Mouse (Mus musculus): Measurements from ENCODE around the gene Akap2. TPM values are rescaled to one million over a fixed set of nuclear protein-coding genes. Genes with fewer than 3 reads are reported as not detected.

Akap2 gene
- total RNA-seq, 2 experiments from 2014 or later: 42.1 to 46.8 TPM

- peak; percentile 67 to 75 for DNase-seq (ENCODE audit: low spot score in 2 of 2)
Measured at GRCm38 (mm10) chr4:57904211-57904610, 186.8 kb downstream of the Akap2 start.

DNA sequence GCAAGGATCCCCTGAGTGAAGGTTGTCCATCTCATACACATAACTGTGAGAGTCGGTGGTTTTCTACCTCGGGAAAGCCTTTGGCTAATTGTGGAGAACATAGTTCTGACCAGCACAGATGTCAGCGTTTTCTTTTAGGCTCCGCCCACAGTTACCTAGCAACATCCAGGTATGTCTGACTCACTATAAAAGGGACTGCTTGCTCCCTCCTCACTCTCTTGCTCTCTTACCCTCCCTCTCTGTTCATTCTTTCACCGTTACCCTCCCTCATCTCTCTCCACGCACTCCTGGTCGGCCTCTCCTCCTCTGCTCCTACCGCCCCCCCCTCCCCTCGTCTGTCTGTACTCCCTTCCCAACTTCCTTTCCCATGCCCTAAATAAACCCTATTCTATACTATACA is 187.2 kb downstream of the Akap2 start:
- no peak for DNase-seq (ENCODE audit: low spot score in 2 of 2)

DNA sequence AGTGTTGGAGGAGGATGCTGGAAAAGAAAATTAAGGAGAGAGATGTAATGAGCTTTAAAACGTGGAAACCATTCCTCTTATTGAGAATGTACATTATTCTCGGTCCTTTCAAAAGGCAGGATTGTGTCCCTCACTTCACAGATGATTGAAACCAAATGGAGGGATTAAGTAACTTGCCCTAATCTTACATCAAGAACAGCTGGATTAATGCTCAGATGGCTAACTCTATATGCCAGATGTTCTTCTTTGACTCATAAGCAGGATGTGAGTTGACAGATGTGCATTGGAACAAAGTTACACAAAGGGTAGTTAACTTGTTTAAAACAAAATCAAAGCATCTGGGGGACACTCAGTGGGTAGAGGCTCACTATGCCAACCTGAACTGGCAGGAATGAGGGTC is 189.3 kb downstream of the Akap2 start:
- DNase-seq (ENCODE audit: low spot score in 2 of 2): no peak

DNA sequence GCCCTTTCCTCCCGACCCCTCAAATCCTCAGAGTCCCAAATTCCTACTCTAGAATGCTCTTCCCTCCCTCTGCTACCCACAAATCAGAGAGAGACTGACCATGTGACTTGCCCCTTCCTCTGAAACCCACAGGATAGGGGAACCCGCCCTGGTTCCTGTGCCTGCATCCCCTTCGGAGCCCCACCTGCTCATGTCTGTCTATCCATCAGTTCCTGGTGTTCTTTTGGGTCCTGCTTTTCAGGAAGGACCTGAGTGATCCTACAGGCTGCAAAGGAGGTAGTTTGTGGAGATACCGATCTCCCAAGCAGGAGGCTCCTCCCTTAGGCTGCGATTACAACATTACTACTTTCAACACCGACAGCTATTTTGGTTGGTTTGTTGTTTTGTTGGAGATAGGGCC is 191.4 kb downstream of the Akap2 start:
- DNase-seq (ENCODE audit: low spot score in 2 of 2): no peak

- DNase-seq (ENCODE audit: low spot score in 2 of 2): no peak
Measured at GRCm38 (mm10) chr4:57913021-57913420, 195.6 kb downstream of the Akap2 start.

DNA sequence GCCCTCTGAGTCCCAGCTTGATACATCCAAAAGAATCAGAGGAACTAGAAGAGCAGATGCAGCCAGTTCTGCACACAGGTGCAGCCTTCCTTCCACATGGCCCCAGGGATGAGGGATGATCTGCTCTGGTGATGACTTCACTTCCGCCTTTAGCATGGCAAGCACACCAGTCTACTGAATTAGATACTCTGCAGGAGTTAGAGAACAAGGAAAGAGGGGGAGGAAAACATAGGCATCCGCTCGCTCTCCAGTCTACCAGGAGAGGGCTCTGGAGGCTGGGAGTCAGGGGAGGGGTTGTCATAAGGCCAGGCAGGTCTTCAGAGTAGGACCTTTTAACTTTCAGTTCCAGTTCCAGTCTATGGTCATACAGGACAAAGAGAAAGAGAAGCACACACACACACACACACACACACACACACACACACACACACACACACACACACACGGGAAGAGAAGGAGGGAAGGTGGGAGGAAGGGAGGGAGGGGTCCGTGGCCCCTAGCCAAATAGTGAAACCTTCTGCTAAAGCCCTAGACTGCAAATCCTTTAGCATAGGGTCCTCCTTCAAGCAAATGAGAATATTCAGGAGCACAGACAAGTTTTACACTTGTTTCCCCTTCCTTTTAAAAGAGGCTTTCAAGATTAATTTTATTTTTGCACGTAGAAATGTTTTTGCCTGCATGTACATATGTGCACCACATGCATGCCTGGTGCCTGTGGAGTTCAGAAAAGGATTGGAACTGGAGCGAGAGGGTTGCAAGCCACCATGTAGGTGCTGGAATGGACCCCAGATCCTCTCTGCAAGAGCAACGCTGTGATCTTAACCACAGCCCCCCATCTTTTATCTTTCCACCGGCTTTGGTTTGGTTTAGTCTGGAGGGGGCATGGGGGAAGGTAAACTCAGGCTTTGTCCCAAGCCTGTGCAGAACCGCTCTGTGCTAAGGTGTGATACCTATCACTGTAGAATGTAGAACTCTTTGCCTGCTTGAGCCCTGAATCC is 197.0 kb downstream of the Akap2 start:
- no peak for DNase-seq (ENCODE audit: low spot score in 2 of 2)

GRCm38 (mm10) chr4:57915216-57915965 is 197.9 kb downstream of the Akap2 start:
- peak in 1 of 2 experiments; percentile 21 for DNase-seq (ENCODE audit: low spot score in 2 of 2)

- DNase-seq (ENCODE audit: low spot score in 2 of 2): no peak
Measured at GRCm38 (mm10) chr4:57916201-57916661, 198.8 kb downstream of the Akap2 start, which contains the start of gene D630039A03Rik. TSS of gene D630039A03Rik (minus strand) at chr4:57916297.

DNA sequence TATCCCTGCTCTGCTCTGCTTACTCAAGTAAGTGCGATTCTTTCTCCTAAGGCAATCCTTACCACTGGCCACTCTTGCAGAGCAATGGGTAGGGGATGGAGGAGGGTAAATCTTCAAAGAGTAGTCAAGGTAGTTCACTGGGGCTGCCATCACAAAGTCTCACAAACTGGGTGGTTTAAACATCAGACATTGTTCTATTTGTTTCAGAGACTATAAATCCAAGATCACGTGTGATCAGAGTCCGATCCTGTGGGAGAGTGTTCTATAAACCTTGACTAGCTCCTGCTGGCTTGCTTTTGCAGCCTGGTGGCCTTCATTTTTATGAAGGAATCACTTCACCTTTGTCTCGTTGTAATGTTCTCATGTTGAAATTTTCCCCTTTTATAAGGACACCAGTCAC is 199.3 kb downstream of the Akap2 start:
- DNase-seq (ENCODE audit: low spot score in 2 of 2): no peak

GRCm38 (mm10) chr4:57919494-57920423 is 202.3 kb downstream of the Akap2 start:
- DNase-seq (ENCODE audit: low spot score in 2 of 2): no peak

DNA sequence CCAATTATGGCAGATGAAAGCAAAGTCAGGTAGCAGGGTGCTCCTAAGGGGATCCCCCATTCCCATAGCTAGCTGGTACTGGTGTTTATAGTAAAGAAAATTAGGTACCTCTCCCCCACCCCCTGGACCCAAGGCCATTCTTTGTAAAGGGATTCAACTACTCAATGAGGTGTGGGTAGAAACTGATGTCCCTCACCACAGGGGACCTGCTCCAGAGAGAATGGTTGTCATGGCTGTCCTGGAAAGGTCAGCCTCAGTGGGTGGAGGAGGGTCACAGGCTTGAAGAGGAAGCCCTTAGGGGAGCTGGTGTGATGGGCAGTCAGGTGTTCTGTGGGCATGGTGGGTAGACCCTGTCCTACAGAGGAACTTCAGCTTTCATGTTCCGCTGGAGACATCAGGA is 203.1 kb downstream of the Akap2 start:
- DNase-seq (ENCODE audit: low spot score in 2 of 2): no peak

GRCm38 (mm10) chr4:57922171-57922570 is 204.7 kb downstream of the Akap2 start:
- no peak for DNase-seq (ENCODE audit: low spot score in 2 of 2)

DNA sequence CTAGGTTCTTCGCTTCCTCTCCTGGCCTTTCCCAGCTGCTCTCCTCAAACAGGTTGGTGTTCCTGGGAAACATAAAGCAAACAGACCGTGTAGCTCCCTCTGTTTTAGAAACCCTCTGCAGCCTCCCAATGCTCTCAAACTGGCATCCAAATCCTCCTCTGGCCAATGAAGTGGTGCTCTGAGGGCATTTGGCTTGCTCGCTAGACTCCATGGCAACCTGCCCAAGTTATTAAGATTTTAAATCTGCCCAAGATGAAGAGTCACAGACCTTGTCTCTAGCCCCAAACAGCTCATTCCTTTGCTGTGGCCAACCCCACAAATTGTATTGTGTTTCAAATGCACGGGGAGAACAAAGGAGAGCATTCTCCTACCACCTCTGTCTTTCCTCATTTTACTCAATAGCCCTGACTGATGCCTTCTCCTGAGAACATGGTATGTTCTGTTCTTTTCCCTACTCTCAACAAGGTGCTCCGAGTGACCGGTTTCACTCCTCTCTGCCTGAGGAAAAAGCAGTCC is 207.2 kb downstream of the Akap2 start:
- DNase-seq (ENCODE audit: low spot score in 2 of 2): no peak

DNA sequence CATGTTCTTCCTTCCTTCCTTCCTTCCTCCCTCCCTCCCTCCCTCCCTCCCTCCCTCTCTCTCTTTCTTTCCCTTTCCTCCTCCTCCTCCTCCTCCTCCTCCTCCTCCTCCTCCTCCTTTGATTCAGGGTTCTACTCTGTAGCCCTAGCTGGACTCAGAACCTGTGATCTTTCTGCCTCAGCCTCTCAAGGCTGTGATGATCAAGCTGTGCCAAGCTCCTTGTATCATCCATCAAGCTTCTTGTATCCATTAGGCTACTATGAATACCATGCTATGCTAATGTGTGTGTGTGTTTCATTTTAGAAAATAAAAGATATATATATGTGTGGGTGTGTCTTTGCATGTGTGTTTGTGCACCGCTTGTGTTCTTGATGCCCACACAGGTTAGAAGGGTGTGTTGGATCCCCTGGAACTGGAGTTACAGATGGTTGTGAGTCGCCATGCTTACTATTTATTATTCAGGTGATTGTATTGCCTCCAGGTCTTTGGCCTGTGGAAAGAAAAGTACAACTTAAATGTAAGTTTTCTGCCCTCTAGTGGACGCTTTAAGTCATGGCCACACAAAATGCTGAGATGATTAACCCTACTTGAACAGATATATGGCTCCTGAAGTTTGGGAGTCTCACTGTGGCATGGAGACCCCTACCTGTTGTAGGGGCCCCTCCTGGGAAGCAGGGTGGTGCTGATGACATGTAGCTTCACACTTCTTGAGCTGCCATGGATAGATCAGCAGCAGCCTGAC is 210.2 kb downstream of the Akap2 start:
- no peak for DNase-seq (ENCODE audit: low spot score in 2 of 2)

GRCm38 (mm10) chr4:57930559-57931170 is 213.2 kb downstream of the Akap2 start:
- no peak for DNase-seq (ENCODE audit: low spot score in 2 of 2)

DNA sequence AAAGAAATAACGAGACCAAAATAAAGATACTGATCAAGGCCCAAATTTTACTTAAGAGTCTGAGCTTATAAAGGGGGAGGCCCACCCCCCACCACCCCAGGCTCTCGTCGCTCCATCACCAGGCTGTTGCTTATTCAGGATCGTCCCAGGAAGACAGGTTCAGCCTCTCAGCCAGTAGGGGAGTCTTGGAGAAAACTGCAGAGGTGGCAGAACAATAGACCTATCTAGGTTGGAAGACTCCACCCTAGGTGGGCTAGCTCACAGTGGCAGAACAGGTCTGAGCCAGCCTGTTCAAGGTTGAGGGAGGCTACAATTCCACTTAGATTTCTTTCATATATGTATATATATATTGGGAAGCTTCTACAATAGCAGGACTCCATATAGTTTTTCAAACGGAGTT is 216.7 kb downstream of the Akap2 start:
- no peak for DNase-seq (ENCODE audit: low spot score in 2 of 2)

GRCm38 (mm10) chr4:57937292-57937691 is 219.8 kb downstream of the Akap2 start:
- no peak for DNase-seq (ENCODE audit: low spot score in 2 of 2)

GRCm38 (mm10) chr4:57940631-57941030 is 223.2 kb downstream of the Akap2 start:
- DNase-seq (ENCODE audit: low spot score in 2 of 2): no peak

DNA sequence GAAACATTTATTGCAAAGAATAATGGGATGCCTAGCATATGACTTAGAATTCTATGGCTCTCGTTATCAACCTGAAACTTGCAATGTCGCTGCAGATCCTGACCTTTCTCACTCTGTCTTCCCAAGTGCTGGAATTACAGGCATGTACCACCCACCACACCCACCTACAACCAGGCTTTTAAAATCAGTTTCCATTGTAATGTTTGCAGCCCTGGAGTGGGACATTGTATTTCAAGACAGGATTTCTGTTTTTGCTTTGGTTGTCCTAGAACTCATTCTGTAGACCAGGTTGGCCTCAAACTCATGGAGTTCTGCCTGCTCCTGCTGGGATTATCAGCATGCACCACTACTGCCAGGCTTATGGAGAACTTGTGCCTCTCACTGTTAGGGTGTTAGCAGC is 225.4 kb downstream of the Akap2 start:
- no peak for DNase-seq (ENCODE audit: low spot score in 2 of 2)

Data from left cerebral cortex, adult 18-20 months (tissue).